Mouse (Mus musculus) neural tube, embryonic 15.5 days (tissue): Measurements from ENCODE around the gene Art3. TPM values are rescaled to one million over a fixed set of nuclear protein-coding genes. Genes with fewer than 3 reads are reported as not detected.

Experiments
- ATAC-seq: fragments of 200-750 bp; cut with Nextera tagmentation; 2 replicates; pipeline ENCODE4 v1.8.0; 2017; ENCODE audit warnings: mild to moderate bottlenecking, moderate TSS enrichment, moderate library complexity; ENCODE audit not compliant: low FRiP score
- H3K27ac ChIP-seq: fragments of 300-500 bp; sonication (generic); replicated peaks from 2 replicates; pipeline ENCODE4 v1.5.1; 2015; ENCODE audit warnings: mild to moderate bottlenecking, inconsistent platforms
- H3K27me3 ChIP-seq: fragments of 300-500 bp; sonication (generic); replicated peaks from 2 replicates; pipeline ENCODE4 v1.6.1; 2015; ENCODE audit warnings: inconsistent platforms
- H3K36me3 ChIP-seq: fragments of 300-500 bp; sonication (generic); 2 replicates; pipeline ENCODE4 v1.6.1; 2015; ENCODE audit warnings: inconsistent platforms
- H3K4me1 ChIP-seq: fragments of 300-500 bp; sonication (generic); 2 replicates; pipeline ENCODE4 v1.6.1; 2015; ENCODE audit warnings: inconsistent platforms
- H3K4me2 ChIP-seq: fragments of 300-500 bp; sonication (generic); 2 replicates; pipeline ENCODE4 v1.6.1; 2015; ENCODE audit warnings: inconsistent platforms, mild to moderate bottlenecking, moderate library complexity
- H3K4me3 ChIP-seq: fragments of 300-500 bp; sonication (generic); replicated peaks from 2 replicates; pipeline ENCODE4 v1.5.1; 2015; ENCODE audit warnings: mild to moderate bottlenecking, inconsistent platforms
- H3K9ac ChIP-seq: fragments of 300-500 bp; sonication (generic); replicated peaks from 2 replicates; pipeline ENCODE4 v1.6.1; 2015; ENCODE audit warnings: mild to moderate bottlenecking, inconsistent platforms
- H3K9me3 ChIP-seq: fragments of 300-500 bp; sonication (generic); replicated peaks from 2 replicates; pipeline ENCODE4 v1.6.1; 2016; ENCODE audit warnings: inconsistent platforms
- WGBS: fragments of 180-500 bp; shearing (Covaris S2); methylation state at CpG from one replicate; pipeline ENCODE4 v1.1.7; 2015; ENCODE audit warnings: mixed read lengths; 5-methylcytosine and 5-hydroxymethylcytosine counted together
- polyA plus RNA-seq: library from polyadenylated mRNA; unstranded; fragments of >200 nt; fragmentation: Nextera tagmentation; extraction: Ambion mirVana; gene quantifications from 2 replicates; pipeline ENCODE4 v1.2.1, GENCODE M21; 2015

Gene Art3
- polyA plus RNA-seq, 1 experiment from 2014 or later: 9.5 TPM

- peak overlapping the region; percentile 85 for H3K27ac ChIP-seq
- H3K9me3 ChIP-seq: no peaks in the 10 kb centered on the region
- peaks cover 20% of the 10 kb centered on the region for H3K4me1 ChIP-seq
- under 1% methylated on average over 39 of the region's 39 CpGs for WGBS
- no peaks in the 10 kb centered on the region for H3K36me3 ChIP-seq
- peak overlapping the region; percentile 90 for H3K9ac ChIP-seq
- peak overlapping the region; percentile 94 for H3K4me3 ChIP-seq
- H3K4me2 ChIP-seq: peak overlapping the region; percentile 84
- no peaks in the 10 kb centered on the region for H3K27me3 ChIP-seq
- ATAC-seq: peak; percentile 61
Observed at GRCm38 (mm10) chr5:92434571-92434985, 103.0 kb downstream of the Art3 start.

GRCm38 (mm10) chr5:92435025-92435584 is 103.5 kb downstream of the Art3 start, which contains the start of gene Nup54:
Nup54 (minus strand) TSS chr5:92435219.
- 1% methylated on average over 34 of the region's 34 CpGs for WGBS
- H3K36me3 ChIP-seq: no peaks in the 10 kb centered on the region
- H3K4me1 ChIP-seq: peaks cover 20% of the 10 kb centered on the region
- peak within 1 kb of the TSS; percentile 84 for H3K4me2 ChIP-seq
- H3K9me3 ChIP-seq: no peaks in the 10 kb centered on the region
- ATAC-seq: peak; percentile 100
- peak within 1 kb of the TSS; percentile 85 for H3K27ac ChIP-seq
- H3K27me3 ChIP-seq: no peaks in the 10 kb centered on the region
- peak within 1 kb of the TSS; percentile 90 for H3K9ac ChIP-seq
- peak within 1 kb of the TSS; percentile 94 for H3K4me3 ChIP-seq

- no peak overlapping the region for H3K27ac ChIP-seq
- H3K36me3 ChIP-seq: peaks cover 11% of the 10 kb centered on the region
- 89% methylated on average over 8 of the region's 8 CpGs for WGBS
- ATAC-seq: no peak
- H3K4me3 ChIP-seq: no peak overlapping the region
- no peak overlapping the region for H3K4me2 ChIP-seq
- H3K9ac ChIP-seq: no peak overlapping the region
- H3K9me3 ChIP-seq: no peaks in the 10 kb centered on the region
- H3K27me3 ChIP-seq: no peaks in the 10 kb centered on the region
- peaks cover 11% of the 10 kb centered on the region for H3K4me1 ChIP-seq
Observed at GRCm38 (mm10) chr5:92438540-92438939, 106.9 kb downstream of the Art3 start.

GRCm38 (mm10) chr5:92441494-92441893 is 109.9 kb downstream of the Art3 start:
- Histone ChIP-seq H3K4me3 (no peak overlapping the region), H3K27ac (no peak overlapping the region), H3K4me1 (no peaks in the 10 kb centered on the region), H3K9me3 (no peaks in the 10 kb centered on the region), H3K27me3 (no peaks in the 10 kb centered on the region), H3K9ac (no peak overlapping the region), H3K36me3 (peaks cover 39% of the 10 kb centered on the region), H3K4me2 (no peak overlapping the region)
- ATAC-seq: no peak
- whole genome bisulfite sequencing: 66% methylated on average over 5 of the region's 5 CpGs

GRCm38 (mm10) chr5:92442914-92443313 is 111.3 kb downstream of the Art3 start:
- H3K4me1 ChIP-seq: no peaks in the 10 kb centered on the region
- peaks cover 53% of the 10 kb centered on the region for H3K36me3 ChIP-seq
- no peak overlapping the region for H3K4me3 ChIP-seq
- no peak overlapping the region for H3K9ac ChIP-seq
- no peak overlapping the region for H3K27ac ChIP-seq
- no peaks in the 10 kb centered on the region for H3K27me3 ChIP-seq
- no peaks in the 10 kb centered on the region for H3K9me3 ChIP-seq
- 98% methylated on average over 7 of the region's 7 CpGs for WGBS
- ATAC-seq: no peak
- no peak overlapping the region for H3K4me2 ChIP-seq

- Histone ChIP-seq H3K4me3 (no peak overlapping the region), H3K4me2 (no peak overlapping the region), H3K27ac (no peak overlapping the region), H3K4me1 (no peaks in the 10 kb centered on the region), H3K9me3 (no peaks in the 10 kb centered on the region), H3K36me3 (peaks cover 74% of the 10 kb centered on the region), H3K27me3 (no peaks in the 10 kb centered on the region), H3K9ac (no peak overlapping the region)
- ATAC-seq: no peak
- WGBS: 91% methylated on average over 2 of the region's 2 CpGs
Observed at GRCm38 (mm10) chr5:92445016-92445415, 113.4 kb downstream of the Art3 start.

- H3K4me1 ChIP-seq: no peaks in the 10 kb centered on the region
- H3K9me3 ChIP-seq: no peaks in the 10 kb centered on the region
- WGBS: 92% methylated on average over 5 of the region's 5 CpGs
- H3K4me2 ChIP-seq: no peak overlapping the region
- H3K27me3 ChIP-seq: no peaks in the 10 kb centered on the region
- ATAC-seq: no peak
- peaks cover 86% of the 10 kb centered on the region for H3K36me3 ChIP-seq
- no peak overlapping the region for H3K9ac ChIP-seq
- no peak overlapping the region for H3K27ac ChIP-seq
- no peak overlapping the region for H3K4me3 ChIP-seq
Observed at GRCm38 (mm10) chr5:92446736-92447135, 115.1 kb downstream of the Art3 start.

- no peaks in the 10 kb centered on the region for H3K4me1 ChIP-seq
- H3K27me3 ChIP-seq: no peaks in the 10 kb centered on the region
- peaks cover 71% of the 10 kb centered on the region for H3K36me3 ChIP-seq
- no peak for ATAC-seq
- no peak overlapping the region for H3K4me3 ChIP-seq
- no peaks in the 10 kb centered on the region for H3K9me3 ChIP-seq
- no peak overlapping the region for H3K27ac ChIP-seq
- H3K9ac ChIP-seq: no peak overlapping the region
- WGBS: 89% methylated on average over 5 of the region's 5 CpGs
- no peak overlapping the region for H3K4me2 ChIP-seq
Observed at GRCm38 (mm10) chr5:92452876-92453275, 121.2 kb downstream of the Art3 start.

GRCm38 (mm10) chr5:92457410-92457809 is 125.8 kb downstream of the Art3 start:
- no peak overlapping the region for H3K4me2 ChIP-seq
- H3K9me3 ChIP-seq: no peaks in the 10 kb centered on the region
- no peak overlapping the region for H3K9ac ChIP-seq
- peaks cover 37% of the 10 kb centered on the region for H3K36me3 ChIP-seq
- 88% methylated on average over 2 of the region's 2 CpGs for WGBS
- H3K4me1 ChIP-seq: no peaks in the 10 kb centered on the region
- no peak for ATAC-seq
- H3K27me3 ChIP-seq: no peaks in the 10 kb centered on the region
- no peak overlapping the region for H3K4me3 ChIP-seq
- H3K27ac ChIP-seq: no peak overlapping the region

- no peaks in the 10 kb centered on the region for H3K4me1 ChIP-seq
- WGBS: 58% methylated on average over 5 of the region's 5 CpGs
- no peak overlapping the region for H3K27ac ChIP-seq
- H3K9me3 ChIP-seq: no peaks in the 10 kb centered on the region
- ATAC-seq: no peak
- no peak overlapping the region for H3K4me2 ChIP-seq
- H3K27me3 ChIP-seq: no peaks in the 10 kb centered on the region
- H3K9ac ChIP-seq: no peak overlapping the region
- H3K36me3 ChIP-seq: peaks cover 27% of the 10 kb centered on the region
- no peak overlapping the region for H3K4me3 ChIP-seq
Observed at GRCm38 (mm10) chr5:92458726-92459125, 127.1 kb downstream of the Art3 start.

- H3K36me3 ChIP-seq: peaks cover 18% of the 10 kb centered on the region
- H3K27ac ChIP-seq: no peak overlapping the region
- no peaks in the 10 kb centered on the region for H3K9me3 ChIP-seq
- H3K9ac ChIP-seq: no peak overlapping the region
- no peaks in the 10 kb centered on the region for H3K4me1 ChIP-seq
- WGBS: 24% methylated on average over 5 of the region's 5 CpGs
- H3K27me3 ChIP-seq: no peaks in the 10 kb centered on the region
- H3K4me3 ChIP-seq: no peak overlapping the region
- no peak for ATAC-seq
- no peak overlapping the region for H3K4me2 ChIP-seq
Observed at GRCm38 (mm10) chr5:92461321-92461720, 129.7 kb downstream of the Art3 start.
